Mouse (Mus musculus) G1E (cell line): ENCODE data around the gene Chdh.

Experiments
- CTCF ChIP-seq: IDR thresholded peaks from 2 replicates; pipeline ENCODE4 v1.5.1; 2012; ENCODE audit warnings: low read depth, low read length, inconsistent platforms, mixed read lengths
- GATA1 ChIP-seq: IDR thresholded peaks from 2 replicates; pipeline ENCODE4 v1.6.1; 2012; ENCODE audit warnings: borderline replicate concordance, low read length, inconsistent platforms, mixed read lengths
- POLR2AphosphoS5 ChIP-seq: IDR thresholded peaks from 2 replicates; pipeline ENCODE4 v1.6.1; 2012; ENCODE audit warnings: low read depth, low read length, inconsistent platforms; ENCODE audit not compliant: insufficient replicate concordance
- TAL1 ChIP-seq: conservative IDR thresholded peaks from 2 replicates; pipeline ENCODE4 v1.6.1; 2012; ENCODE audit warnings: low read depth, low read length, inconsistent platforms, mixed read lengths

DNA sequence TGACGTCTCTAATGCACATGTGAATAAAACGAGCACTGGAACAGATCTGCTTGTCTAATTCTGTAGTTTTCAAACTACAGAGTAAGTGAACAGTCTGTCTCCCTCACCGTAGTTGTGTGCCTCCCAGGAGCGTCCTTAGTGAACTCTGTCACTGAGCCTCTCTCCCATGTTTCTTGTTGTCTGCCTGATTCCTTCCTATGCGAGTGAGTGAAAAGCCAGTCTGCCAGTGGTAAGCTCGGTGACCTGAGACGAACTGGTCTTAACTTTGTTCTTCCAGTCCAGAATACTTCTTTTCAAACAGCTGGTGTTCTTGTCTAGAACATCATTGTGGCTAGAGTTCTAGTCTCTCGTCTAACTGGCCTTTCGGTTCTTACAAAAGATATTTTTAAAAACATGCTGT is 21.1 kb upstream of the Chdh start:
- TF ChIP-seq CTCF (no peak), GATA1 (no peak), TAL1 (no peak), POLR2AphosphoS5 (no peak)
